Mouse (Mus musculus) 416B (cell line): ENCODE measurements around the gene Sephs1.
"Not testable (repeated sequence)": the region's sequence is repeated elsewhere in the genome, so short reads cannot be mapped to it uniquely, and the experiment has no call there.

ENCODE experiments used
- DNase-seq: peaks from one replicate; pipeline ENCODE4 v3.0.0; 2011; ENCODE audit warnings: low read depth

Sephs1 gene

DNA sequence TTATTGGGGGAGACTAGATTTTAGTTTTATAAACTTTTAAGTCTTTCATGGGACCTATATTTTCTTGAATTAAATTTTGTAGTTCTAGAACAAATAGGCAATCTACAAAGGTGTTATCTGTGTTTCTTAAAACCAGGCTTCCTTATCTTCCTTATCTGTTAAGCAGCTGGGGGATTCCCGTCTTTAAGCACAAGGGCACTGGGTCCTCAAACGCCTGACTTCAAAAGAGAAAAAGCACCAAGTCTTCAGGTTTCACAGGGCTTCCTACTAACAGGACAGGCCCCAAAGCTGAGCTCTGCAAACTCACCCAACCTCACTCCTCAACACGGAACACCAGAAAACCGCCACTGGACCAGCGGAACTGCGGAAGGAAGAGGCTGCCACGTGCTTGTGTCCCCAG lies 26.6 kb downstream of the Sephs1 start:
- peak; percentile 10 for DNase-seq

DNA sequence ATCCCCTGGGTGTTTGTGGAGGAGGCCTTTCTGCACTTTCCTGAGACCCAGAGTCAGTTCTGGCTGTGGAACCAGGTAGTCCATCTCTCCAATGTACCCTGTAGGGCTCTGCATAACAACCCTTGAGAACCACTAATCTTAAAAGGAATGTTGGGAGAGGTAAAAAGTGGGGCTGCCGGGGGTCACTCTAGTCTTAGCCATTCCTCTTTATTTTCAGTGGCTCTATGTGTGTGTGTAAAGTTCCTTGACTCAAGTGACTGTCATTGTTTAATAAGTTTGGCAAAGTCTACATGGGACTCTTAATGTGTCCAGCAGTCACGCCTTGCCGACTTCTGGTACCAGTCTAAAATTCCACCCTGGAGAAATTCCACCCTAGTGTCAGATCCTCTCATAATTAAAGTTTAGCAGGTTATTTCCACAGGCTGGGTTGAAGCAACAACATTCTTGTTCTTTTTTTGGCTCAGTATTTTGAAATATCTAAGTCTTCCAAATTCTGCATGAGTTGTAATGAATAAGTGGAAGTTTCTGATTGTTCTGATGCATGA lies 27.5 kb downstream of the Sephs1 start:
- DNase-seq = no peak

DNA sequence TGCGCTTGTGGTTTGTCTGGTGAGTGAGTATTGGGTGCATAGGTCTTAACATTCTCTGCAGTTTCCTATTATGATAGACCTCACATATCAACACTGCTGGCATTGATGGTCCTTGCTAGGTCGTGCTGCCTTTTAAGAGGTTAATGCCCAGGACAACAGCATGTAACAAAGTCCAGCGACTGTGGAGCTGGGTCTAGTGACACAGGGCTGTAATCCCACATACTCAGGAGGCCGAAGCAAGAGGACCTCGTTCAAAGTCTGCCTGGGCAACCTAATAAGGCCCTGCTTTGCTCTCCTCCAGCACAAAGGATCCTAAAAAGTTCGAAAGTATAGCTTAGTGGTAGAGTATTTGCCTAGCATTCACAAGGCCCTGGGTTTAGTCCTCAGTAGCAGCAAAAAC lies 28.5 kb downstream of the Sephs1 start:
- no peak for DNase-seq

DNA sequence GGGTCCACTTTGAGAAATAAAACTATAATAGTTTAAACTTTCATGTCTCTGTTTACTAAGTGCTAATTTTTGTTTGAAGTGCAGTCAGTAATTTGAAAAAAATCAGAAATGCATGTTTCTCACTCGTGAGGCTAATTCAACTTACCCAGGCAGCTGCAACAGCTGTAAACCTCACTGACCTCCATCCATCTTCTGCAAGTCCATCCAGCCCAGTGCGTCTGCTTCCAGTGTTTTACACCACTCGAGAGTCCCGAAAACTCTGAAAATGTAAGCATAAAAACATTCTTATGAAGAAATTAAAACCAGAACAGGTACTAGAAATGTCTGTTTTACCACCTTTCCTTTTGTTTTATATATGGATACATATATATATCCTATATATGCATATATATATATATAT lies 29.2 kb downstream of the Sephs1 start:
- DNase-seq = no peak

DNA sequence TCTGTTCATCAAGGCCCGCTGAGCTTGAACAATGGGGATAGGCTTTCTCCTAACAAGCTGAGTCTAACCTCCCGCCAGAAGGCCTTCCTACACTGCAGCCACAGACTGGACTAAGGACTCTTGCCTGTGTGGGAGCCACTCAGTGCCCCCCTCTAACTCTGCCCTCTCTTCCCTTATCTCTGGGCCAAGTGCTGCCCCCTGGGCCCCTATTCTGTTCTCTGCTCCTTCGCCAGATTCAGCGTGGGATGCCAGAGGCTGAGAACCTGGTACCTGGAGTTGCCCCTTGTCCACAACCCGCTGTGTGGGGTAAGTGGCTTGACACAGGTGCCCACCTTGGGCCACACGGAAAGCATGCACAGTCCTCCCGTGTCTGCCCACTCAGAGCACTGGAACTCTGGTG lies 32.6 kb downstream of the Sephs1 start:
- no peak for DNase-seq

DNA sequence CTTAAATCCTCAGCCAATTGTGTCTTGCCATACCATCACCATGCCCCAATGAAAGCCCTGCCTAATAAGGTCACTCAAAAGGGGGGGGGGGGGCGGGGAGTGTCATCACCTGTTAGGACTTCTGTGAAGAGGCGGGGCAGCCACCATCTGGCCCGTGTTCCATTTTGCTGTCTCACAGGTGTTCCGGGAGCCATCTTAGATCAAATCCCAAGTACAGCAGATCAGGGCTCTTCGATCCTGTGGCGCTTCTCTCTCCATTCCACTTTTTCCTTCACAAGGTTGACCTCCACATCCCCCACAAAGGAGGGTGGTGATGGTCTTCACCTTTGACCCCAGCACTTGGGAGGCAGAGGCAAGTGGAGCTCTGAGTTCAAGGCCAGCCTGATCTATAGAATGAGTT lies 34.7 kb downstream of the Sephs1 start:
- DNase-seq = no peak

DNA sequence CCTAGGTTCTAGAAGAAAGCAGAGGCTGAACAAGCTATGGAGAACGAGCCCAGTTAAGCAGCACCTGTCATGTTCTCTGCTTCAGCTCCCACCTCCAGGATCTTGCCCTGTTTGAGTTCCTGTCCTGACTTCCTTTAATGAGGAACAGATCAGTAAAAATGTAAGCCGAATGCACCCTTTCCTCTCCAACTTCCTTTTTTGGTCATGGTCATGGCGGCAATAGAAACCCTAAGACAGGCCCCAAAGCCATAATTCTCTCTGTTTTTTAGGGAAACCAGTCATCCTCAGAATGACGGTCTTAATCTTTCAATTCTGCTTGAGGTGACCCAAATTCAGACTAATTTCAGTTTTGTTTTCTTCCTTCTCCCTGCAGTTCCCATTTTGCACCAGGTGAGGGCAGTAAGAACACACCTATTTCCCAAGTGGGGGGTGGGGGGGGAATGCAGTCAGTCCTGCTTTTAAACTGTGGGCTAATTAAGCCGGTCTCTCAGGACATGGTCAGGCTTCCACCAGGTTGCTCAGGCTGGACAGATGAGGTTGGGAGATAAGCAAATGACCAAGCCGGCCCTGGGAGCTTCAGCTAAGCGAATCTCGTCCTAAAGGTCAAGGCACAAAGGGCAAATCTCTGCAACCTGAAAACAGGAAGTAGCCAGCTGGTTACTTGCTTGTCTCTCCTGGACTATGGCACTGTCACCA lies 36.1 kb downstream of the Sephs1 start:
- DNase-seq = peak; percentile 77

DNA sequence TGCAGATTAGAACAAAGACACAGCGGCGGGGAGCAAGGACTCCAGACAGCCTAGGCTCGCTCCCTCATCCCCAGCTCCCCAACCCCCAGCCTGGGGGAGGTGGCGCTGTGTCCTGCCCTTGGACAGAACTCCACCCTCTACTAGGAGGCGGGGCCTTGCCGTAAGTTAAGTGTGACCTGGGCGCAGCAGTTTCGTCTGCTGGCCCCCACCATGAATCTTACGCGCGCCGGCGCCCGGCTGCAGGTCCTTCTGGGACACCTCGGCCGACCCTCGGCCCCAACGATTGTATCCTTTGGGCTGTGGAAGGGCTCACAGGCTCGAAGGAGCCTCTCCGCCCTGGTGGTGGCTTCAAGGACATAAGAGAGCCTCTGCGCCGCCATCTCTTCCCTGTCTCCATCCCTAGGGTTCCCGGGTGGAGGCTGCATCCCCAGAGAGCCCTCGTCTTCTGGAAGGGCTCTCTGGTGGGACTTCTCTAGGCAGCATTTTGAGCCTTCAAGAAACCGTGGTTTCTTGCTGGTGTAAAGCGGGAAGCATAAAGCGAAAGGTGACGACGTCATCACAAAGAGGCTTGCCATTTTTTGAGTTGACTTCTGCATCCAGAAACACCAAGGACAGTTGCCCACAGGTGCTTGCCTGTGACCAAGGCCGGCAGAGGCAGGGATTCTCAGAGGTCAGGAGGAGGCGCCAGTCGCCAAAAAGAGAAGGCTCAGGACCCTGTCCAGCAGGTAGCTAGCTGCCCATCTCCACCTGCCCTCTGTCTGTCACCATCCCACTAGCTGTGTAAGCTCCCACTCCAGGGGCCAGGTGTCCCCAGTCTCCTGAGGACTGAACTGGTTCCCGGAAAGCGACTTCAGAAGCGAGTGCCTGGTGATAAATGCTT lies 37.7 kb downstream of the Sephs1 start, which contains the start of gene Phyh:
TSS of gene Phyh (plus strand) at position 160 of the 880 bp plus-strand sequence.
- DNase-seq = no peak

DNA sequence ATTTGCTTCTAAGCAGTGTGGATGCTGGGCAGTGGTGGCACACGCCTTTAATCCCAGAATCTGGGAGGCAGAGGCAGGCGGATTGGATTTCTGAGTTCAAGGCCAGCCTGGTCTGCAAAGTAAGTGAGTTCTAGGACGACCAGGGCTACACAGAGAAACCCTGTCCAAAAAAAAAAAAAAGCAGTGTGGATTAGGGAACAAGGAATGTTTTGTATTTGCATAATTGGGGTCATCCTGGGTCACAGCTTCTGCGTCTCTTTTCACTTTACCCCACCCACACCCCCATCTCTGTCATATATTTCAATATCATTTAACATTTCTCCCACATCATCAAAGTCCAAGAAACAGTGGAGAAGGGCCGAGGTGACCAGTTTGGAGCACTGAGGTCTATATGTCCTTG lies 39.7 kb downstream of the Sephs1 start:
- DNase-seq = no peak

DNA sequence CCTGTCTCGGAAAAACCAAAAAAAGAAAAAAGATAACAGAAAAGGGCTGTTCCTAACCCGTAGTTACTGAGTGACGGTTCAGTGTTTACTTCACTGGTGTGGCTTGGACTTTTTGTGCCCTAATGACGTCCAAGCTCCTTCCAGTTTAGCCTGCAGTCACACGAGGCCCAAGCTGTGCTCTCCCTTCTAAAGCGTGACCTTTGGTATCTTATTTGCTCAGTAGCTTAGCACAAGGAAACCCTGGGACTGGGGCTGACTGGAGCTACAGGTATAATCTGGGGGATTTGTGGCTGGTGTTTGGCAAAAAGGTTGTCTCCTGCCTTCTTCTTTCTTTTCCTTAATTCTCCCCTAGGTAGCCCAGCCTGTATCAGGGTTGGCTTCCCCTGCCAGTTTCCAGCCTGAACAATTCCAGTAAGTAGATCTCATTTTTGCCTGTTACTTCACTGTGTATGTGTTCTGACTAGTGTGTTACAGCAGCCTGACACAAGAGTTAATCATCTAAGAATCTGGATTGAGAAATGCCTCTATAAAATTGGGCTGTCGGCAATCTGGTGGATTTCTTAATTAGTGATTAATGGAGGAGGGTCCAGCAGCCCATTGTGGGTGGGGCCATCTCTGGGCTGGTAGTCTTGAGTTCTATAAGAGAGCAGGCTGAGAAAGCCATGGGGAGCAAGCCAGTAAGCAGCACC lies 41.3 kb downstream of the Sephs1 start:
- peak; percentile 50 for DNase-seq

DNA sequence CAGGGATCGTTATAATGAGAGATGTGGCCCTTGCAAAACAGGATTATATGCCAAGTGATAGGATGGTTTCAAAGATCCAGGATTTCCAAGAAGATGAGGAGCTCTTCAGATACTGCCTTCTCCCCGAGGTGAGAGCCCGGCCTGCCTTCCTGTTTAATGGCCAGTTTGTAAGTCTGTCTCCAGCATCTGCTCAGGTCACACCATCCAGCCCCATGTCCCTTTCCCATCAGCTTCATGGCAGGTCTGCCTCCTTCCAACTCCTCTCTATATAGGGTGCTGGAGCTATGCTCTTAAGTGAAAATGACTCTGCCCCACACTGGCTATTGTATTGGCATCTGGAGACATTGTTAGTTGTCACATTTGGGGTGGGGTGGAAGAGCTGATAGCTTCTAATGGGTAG lies 46.0 kb downstream of the Sephs1 start:
- DNase-seq = no peak

DNA sequence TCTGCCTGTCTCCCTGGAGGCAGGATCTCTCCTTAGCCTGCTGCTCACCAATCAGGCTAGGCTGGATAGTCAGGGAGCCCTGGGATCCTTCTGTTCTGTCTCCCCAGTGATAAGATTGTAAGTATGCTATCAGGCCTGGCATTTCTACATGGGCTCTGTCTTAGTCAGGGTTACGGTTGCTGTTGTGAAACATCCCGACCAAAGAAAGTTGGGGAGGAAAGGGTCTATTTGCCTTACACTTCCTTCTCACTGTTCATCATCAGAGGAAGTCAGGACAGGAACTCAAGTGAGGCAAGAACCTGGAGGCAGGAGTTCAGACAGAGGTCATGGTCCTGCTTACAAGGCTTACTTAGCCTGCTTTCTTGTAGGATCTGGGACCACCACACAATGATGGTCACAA lies 47.9 kb downstream of the Sephs1 start:
- DNase-seq = peak; percentile 89

DNA sequence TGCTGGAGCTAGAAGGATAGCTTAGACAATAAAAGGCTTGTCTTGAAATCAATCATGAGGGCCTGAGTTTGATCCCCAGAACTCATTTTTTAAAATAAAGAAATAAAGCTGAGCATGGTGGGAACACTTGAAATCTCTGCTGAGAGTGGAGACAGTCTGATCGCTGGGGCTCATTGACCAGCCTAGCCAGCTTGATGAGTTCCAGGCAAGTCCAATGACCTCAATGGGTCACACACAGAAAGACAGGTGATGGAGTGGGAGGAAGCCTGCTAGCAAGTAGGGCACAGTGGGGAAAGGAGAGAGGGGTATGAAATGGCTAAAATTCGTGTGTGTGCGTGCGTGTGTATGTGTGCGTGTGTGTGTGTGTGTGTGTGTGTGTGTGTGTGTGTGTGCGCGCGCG lies 53.2 kb downstream of the Sephs1 start:
- DNase-seq = no peak

DNA sequence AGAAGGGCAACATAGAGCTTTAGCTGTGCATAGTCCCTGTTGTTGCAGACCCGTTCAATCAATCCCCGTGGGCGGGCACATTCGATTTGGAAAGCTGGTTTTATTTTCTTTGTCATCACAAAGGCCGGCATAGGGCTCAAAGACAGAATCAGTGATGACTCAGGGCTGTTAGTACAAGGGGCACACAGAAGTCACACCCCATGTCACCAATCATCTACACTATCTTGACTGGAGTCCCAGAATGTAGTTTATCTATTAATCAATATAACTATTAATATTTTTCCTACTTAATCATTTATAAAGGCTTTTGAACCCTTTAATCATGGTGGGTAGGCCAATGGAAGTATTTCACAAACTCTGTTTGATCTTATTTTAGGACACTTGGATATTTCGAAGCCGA lies 56.6 kb downstream of the Sephs1 start:
- DNase-seq = no peak

DNA sequence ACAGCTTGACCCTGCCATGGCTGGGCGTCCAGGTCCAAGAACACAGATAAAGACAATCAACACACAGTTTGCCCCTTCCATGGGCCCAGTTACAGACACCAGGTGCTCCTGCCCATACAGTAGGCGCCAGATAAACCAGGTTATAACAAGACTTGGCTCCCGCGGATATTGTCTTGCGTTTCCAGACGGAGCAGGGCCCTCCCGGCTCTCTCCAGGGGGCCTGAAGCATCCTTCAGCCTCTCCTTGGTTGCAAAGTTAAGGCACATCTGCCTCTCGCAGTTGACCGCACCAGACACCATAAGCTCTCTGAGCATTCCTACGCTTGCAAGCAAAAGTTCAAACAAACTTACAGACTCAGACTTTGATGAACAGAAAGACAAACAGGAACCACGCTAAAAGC lies 59.5 kb downstream of the Sephs1 start:
- DNase-seq = no peak

DNA sequence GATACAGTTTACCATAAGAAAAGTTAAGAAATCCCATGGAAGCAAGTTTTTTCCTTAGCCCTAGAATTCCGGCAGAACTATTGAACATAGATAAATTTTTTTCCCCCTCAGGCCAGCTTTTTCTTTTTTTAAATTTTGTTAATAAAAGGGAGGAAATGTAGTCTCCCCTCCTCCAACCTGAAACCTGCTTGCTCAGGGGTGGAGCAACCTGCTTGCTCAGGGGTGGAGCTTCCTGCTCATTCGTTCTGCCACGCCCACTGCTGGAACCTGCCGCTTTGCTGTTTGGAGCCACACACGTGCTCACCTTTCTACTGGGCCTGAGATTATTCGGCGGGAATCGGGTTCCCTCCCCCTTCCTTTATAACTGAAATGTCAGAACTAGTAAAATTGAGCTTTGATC lies 68.3 kb downstream of the Sephs1 start:
- DNase-seq = not testable (repeated sequence)

DNA sequence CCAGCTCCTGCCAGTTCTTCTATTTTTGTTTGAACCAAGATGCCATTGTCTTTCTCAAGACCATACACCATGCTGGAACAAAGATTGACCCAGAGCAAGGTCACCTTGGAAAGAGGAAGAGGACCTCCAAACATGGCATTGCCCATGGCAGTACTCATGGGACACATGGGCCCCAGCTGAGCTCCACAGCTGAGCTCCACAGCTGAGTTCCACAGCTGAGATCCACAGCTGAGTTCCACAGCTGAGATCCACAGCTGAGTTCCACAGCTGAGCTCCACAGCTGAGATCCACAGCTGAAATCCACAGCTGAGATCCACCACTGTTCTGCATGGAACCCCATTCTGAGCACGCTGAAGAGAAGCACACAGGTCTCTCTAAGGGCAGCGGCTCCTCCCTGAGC lies 69.6 kb downstream of the Sephs1 start:
- no peak for DNase-seq

DNA sequence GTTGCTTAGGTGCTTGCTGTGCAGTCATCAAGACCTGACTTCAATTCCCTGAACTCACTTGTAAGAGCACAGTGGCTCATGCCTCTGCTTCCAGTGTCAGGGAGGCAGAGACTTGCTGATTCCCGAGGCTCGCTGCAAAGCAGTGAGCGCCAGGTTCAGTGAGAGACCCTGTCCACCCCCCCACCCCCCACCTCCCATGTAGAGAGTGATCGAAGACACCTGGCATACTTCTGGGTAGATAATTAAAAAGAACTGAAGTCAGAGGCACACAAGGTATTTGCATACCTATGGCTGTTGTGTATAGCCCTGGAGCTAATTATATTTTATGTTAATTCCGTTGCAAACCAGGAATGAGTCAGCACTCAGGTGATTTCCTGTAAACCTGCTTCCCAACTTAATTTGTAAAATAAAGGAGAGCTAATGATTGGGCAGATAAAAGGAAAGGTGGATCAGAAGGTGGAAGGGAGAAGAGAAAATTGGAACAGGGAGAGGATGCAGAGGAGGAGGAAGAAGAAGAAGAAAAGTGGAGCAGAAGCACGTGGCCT lies 72.9 kb downstream of the Sephs1 start:
- DNase-seq = no peak

DNA sequence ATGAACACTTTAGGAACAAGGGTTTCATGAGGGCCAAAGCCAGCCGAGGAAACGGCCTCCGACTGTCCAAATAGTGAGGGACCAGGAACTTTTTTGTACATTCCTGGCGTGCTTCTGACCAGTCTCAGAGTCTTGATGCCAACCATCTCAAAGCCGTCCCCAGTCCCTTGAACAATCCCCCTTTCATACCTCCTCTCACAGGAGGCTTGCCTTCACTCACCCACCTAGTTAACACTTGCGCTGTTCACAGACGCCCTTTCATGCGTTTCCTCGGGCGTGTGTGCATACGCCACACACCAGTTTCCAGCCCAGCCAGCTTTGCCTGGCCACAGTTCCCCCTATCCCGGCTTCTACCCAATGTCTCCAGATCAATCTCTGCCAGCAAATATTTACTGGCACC lies 76.7 kb downstream of the Sephs1 start:
- DNase-seq = no peak
